Mouse (Mus musculus) E14TG2a.4 (cell line): Measurements from ENCODE around the gene Carmil1.
A peak's percentile ranks its signal among the peaks of the same experiment; 100 is the strongest.

ENCODE experiments used
- H3K27me3 ChIP-seq: 2 replicates; pipeline ENCODE4 v1.6.1; 2014; ENCODE audit warnings: low read length, control low read depth; ENCODE audit not compliant: insufficient read depth
- H3K36me3 ChIP-seq: 2 replicates; pipeline ENCODE4 v1.6.1; 2014; ENCODE audit warnings: low read length, control low read depth; ENCODE audit not compliant: insufficient read depth
- H3K4me1 ChIP-seq: replicated peaks from 2 replicates; pipeline ENCODE4 v1.6.1; 2014; ENCODE audit warnings: low read depth, low read length, control low read depth
- H3K4me3 ChIP-seq: replicated peaks from 2 replicates; pipeline ENCODE4 v1.5.1; 2014; ENCODE audit warnings: mild to moderate bottlenecking, low read length
- H3K9me3 ChIP-seq: 2 replicates; pipeline ENCODE4 v1.6.1; 2014; ENCODE audit warnings: low read length, control low read depth
- CTCF ChIP-seq: conservative IDR thresholded peaks from 2 replicates; pipeline ENCODE4 v1.5.1; 2014; ENCODE audit warnings: low read length
- NANOG ChIP-seq: IDR thresholded peaks from 2 replicates; pipeline ENCODE4 v1.6.1; 2014; ENCODE audit warnings: borderline replicate concordance, low read length, mixed read lengths
- POU5F1 ChIP-seq: IDR thresholded peaks from 2 replicates; pipeline ENCODE4 v1.6.1; 2014; ENCODE audit warnings: low read length, borderline replicate concordance

Gene Carmil1

DNA sequence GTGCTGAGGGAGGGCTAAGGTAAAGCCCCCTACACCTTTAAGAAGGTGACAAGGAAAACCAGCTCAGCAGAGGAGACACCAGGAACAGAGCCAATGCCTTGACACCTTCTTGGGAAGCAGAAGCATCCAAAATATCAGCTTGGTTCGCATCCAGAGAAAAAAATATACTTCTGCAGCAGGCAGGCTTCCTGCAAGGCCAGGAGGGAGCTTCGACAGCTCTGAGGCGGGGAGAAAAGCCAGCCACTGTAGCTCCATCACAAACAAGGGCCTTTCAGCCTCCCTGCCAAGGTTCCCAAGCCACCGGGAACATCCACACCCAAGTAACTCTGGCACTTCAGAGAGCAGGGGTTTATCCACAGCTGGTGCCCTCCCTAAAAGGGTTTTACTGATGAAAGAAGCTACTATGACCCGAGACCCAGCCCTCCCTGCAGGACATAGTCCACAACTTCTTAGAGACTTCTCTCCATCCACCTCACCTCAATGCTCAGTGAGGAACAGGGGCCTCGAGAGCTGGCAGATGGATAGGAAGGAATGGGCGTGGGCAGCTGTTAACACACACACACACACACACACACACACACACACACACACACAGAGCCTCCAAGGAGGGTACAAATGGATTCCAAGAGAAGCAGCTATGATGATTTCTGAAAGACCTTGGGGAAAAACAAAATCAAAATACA lies 80.6 kb downstream of the Carmil1 start:
- Histone ChIP-seq H3K27me3 (no peaks in the 10 kb centered on the region), H3K9me3 (no peaks in the 10 kb centered on the region), H3K36me3 (no peaks in the 10 kb centered on the region), H3K4me3 (no peak overlapping the region), H3K4me1 (no peaks in the 10 kb centered on the region)
- TF ChIP-seq NANOG (no peak), CTCF (no peak), POU5F1 (no peak)

GRCm38 (mm10) chr13:24198396-24198924 lies 82.1 kb downstream of the Carmil1 start:
- Histone ChIP-seq H3K36me3 (no peaks in the 10 kb centered on the region), H3K4me3 (no peak overlapping the region), H3K9me3 (peaks cover 9% of the 10 kb centered on the region; the same call in 1 of the 2 replicates), H3K27me3 (no peaks in the 10 kb centered on the region), H3K4me1 (no peaks in the 10 kb centered on the region)
- no peak for TF ChIP-seq CTCF
- TF ChIP-seq NANOG = no peak
- no peak for TF ChIP-seq POU5F1

DNA sequence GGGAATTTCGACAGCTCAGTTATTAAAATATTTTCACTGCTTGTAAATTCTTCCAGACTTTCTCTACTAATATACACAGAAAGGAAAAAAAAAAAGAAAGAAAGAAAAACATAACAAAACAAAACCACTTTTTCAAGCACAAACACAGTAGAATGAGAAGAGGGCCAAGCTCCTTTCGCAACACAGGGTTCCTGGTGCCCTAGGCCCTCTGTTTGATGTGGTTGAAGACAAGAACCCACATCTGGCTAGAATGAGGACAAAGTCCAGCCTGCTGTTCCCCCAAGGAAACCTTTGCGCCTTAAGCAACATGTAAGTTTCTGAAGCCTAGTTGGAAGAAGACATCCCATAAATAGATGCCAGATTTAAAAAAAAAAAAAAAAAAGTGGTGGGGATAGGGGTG lies 85.2 kb downstream of the Carmil1 start:
- H3K27me3 ChIP-seq = no peaks in the 10 kb centered on the region
- TF ChIP-seq CTCF = no peak
- TF ChIP-seq POU5F1 = no peak
- TF ChIP-seq NANOG = no peak
- H3K4me1 ChIP-seq = no peaks in the 10 kb centered on the region
- H3K36me3 ChIP-seq = no peaks in the 10 kb centered on the region
- H3K4me3 ChIP-seq = no peak overlapping the region
- H3K9me3 ChIP-seq = peaks cover 9% of the 10 kb centered on the region; the same call in 1 of the 2 replicates

DNA sequence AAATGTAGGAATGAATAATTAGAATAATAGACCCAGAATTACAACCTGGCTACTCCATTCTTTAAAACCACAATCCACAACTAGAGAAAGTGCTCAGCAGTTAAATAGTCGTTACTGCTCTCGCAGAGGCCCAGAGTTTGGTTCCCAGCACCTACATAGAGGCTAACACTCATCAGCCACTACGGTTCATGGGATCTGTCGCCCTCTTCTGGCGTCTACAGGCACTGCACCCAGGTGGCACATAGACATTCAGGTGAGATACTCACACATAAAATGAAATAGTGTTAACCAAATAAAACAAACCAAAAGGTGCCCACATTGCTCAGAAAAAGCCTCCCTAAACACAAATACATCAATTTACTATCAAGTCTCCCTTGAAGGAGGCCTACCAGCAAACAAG lies 86.6 kb downstream of the Carmil1 start:
- no peaks in the 10 kb centered on the region for H3K4me1 ChIP-seq
- TF ChIP-seq NANOG (no peak), CTCF (peak; percentile 87)
- no peaks in the 10 kb centered on the region for H3K36me3 ChIP-seq
- peaks cover 9% of the 10 kb centered on the region; the same call in 1 of the 2 replicates for H3K9me3 ChIP-seq
- no peak overlapping the region for H3K4me3 ChIP-seq
- no peaks in the 10 kb centered on the region for H3K27me3 ChIP-seq

DNA sequence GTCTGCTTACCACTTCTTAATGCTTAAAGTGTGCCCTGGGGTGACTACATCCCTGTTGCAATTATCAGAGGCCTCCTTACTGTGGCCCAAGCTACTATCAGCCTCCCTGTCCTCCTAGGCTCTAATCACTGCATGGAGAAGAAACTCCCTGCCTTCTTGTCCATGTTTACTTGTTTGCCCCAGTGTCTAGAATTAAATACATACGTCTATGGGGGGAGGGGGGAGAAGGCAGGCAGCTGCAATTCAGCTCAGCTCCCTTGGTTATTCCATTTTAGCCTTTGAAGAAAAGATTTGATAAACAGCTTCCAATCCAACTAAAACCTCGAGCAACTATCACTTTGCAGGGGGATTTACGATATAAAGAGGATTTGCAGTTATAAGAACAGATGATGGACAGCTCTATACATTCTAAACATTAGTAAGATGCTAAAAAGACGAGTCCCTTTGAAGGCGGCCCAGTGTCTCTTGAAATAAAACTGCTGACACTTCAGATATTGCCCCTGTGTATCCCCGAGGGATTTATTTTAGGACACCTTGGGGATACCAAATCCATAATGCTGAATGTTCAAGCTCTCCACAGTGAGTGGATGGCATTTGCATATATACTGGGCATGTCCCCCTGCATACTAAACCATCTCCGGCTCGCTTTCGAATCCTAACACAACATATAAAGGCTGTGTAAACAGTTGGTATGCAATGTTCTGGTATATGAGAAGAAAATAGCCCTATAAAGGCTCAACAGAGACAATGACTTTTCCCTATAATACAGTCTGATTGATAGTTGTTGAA lies 89.5 kb downstream of the Carmil1 start:
- no peaks in the 10 kb centered on the region for H3K4me1 ChIP-seq
- no peaks in the 10 kb centered on the region for H3K27me3 ChIP-seq
- H3K9me3 ChIP-seq = peaks cover 9% of the 10 kb centered on the region; the same call in 1 of the 2 replicates
- no peaks in the 10 kb centered on the region for H3K36me3 ChIP-seq
- TF ChIP-seq CTCF (no peak), POU5F1 (no peak), NANOG (no peak)
- H3K4me3 ChIP-seq = no peak overlapping the region

DNA sequence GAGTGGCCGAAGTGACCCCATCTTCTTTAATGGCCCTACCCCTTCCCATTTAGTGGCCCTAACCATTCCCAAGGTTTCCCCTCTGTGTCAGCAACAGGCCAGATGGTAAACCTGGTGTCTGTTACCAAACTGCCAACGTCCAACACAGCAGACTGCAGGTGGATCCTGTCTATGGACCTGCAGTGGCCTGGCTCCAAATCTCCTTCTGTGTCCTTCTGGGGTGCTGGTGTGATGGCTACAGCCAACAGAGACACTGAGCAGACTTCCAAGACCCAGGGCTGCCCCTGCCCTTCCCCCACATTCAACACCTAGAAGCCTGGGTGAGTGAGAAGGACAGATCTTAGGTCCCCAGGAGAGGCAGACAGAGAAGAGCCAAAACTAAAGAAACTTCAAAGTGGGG lies 93.6 kb downstream of the Carmil1 start:
- H3K4me3 ChIP-seq = no peak overlapping the region
- no peaks in the 10 kb centered on the region for H3K27me3 ChIP-seq
- TF ChIP-seq POU5F1 (no peak), CTCF (no peak), NANOG (no peak)
- H3K9me3 ChIP-seq = no peaks in the 10 kb centered on the region
- no peaks in the 10 kb centered on the region for H3K4me1 ChIP-seq
- no peaks in the 10 kb centered on the region for H3K36me3 ChIP-seq

DNA sequence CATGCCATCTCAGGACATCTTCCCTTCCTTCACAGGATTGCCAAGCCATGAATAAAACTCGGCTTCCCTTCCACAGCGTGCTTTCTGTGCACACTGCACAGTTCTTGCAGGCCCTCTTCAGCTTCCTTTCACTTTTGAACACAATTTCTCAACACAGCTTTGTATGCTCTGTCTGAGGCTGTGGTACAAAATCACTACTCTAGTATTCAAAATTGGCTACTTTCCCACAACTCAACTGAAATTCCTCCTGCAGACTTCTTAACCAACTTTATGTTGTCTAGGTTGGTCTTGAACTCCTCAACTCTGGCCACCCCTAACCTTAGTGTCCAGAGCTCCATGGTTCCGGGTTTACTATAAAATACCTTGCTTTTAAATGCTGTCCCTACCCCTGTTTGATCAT lies 95.0 kb downstream of the Carmil1 start:
- no peaks in the 10 kb centered on the region for H3K27me3 ChIP-seq
- TF ChIP-seq POU5F1 = no peak
- TF ChIP-seq NANOG = no peak
- TF ChIP-seq CTCF = no peak
- no peak overlapping the region for H3K4me3 ChIP-seq
- no peaks in the 10 kb centered on the region for H3K4me1 ChIP-seq
- no peaks in the 10 kb centered on the region for H3K36me3 ChIP-seq
- H3K9me3 ChIP-seq = no peaks in the 10 kb centered on the region

DNA sequence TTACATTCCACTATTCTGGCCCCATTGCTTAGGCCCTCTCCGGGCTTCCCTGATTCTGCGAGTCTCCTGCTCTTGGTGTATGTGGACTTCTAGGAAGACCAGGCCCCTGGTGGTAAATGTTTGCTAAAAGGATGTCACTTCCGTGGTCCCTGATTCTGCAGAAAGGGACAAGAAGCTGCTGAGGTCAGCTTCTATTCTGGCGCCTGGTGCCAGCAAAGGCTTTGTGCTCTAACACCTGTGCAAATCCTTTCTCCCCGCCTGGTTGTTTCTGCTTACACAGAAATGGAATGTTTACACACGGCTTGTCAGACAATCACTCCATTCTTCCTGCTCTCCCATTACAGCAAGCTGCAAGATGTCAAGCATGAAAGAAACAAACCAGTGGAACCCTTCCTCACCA lies 97.7 kb downstream of the Carmil1 start:
- H3K4me3 ChIP-seq = no peak overlapping the region
- no peaks in the 10 kb centered on the region for H3K9me3 ChIP-seq
- H3K36me3 ChIP-seq = no peaks in the 10 kb centered on the region
- peaks cover 11% of the 10 kb centered on the region for H3K4me1 ChIP-seq
- peaks cover 2% of the 10 kb centered on the region for H3K27me3 ChIP-seq
- TF ChIP-seq NANOG (no peak), POU5F1 (no peak), CTCF (no peak)
